Comparison of ENCODE assay signal across 22 mouse cellular contexts in genomic region chr15:67386896-67387295, GRCm38 (mm10).
DNase-seq lines count a peak whose midpoint lies in the region; ATAC-seq lines count a peak whose summit lies in the region.
"Had no signal": no experiment of that assay in that cellular context is flagged by ENCODE, and none has a peak within 500 bp of the region (broad histone marks: within the 10 kb centered on the region; RNA-seq: fewer than 3 reads in every experiment).

No protein-coding gene starts in this region.

- no peak for DNase-seq in cerebellum, adult 18-20 months
- DNase-seq in midbrain, embryonic 10.5 days (ENCODE audit: low spot score): no peak
- DNase-seq: adrenal gland, adult 2 months; adrenal gland, postnatal 10 days; adrenal gland, postnatal 25 days; cerebellum, adult 11 months; cerebellum, adult 2 months; cerebellum, adult 9-10 months; cerebellum, postnatal 10 days; cerebellum, postnatal 25 days; embryo, embryonic 11 days had no signal

- H3K27me3 ChIP-seq in kidney, embryonic 14.5 days (ENCODE audit: control insufficient read depth, insufficient read depth, low read length): no peaks in the 10 kb centered on the region
- no peaks in the 10 kb centered on the region for H3K27me3 ChIP-seq in midbrain, embryonic 10.5 days (ENCODE audit: low read depth, poor library complexity, severe bottlenecking)
- H3K27me3 ChIP-seq: embryonic facial prominence, embryonic 13.5 days; embryonic facial prominence, embryonic 15.5 days; forebrain, embryonic 12.5 days had no signal

- no peaks in the 10 kb centered on the region for H3K36me3 ChIP-seq in kidney, embryonic 14.5 days (ENCODE audit: control insufficient read depth, insufficient read depth, low read length)
- H3K36me3 ChIP-seq in midbrain, embryonic 10.5 days: no peaks in the 10 kb centered on the region
- H3K36me3 ChIP-seq: embryonic facial prominence, embryonic 13.5 days; embryonic facial prominence, embryonic 15.5 days; forebrain, embryonic 10.5 days; forebrain, embryonic 12.5 days had no signal

- no peak overlapping the region for H3K27ac ChIP-seq in kidney, embryonic 14.5 days (ENCODE audit: low read depth, low read length)
- no peak overlapping the region for H3K27ac ChIP-seq in midbrain, embryonic 10.5 days (replicated peaks)
- H3K27ac ChIP-seq: embryonic facial prominence, embryonic 13.5 days; embryonic facial prominence, embryonic 15.5 days; forebrain, embryonic 10.5 days; forebrain, embryonic 12.5 days had no signal

- H3K4me2 ChIP-seq in kidney, embryonic 14.5 days (replicated peaks; ENCODE audit: low read depth, low read length): no peak overlapping the region
- H3K4me2 ChIP-seq: embryonic facial prominence, embryonic 13.5 days; embryonic facial prominence, embryonic 15.5 days; forebrain, embryonic 12.5 days had no signal

- H3K4me3 ChIP-seq in kidney, embryonic 14.5 days (ENCODE audit: low read length): no peak overlapping the region
- H3K4me3 ChIP-seq in midbrain, embryonic 10.5 days: no peak overlapping the region
- H3K4me3 ChIP-seq: embryonic facial prominence, embryonic 13.5 days; embryonic facial prominence, embryonic 15.5 days; erythroblast, embryonic 14.5 days; forebrain, embryonic 10.5 days; forebrain, embryonic 12.5 days had no signal

- peak; percentile 63; the same call in 1 of the 2 replicates for ATAC-seq in common myeloid progenitor, adult 5-6 weeks (replicated peaks; ENCODE audit: low read depth, poor library complexity, severe bottlenecking)
- peak; percentile 75 for ATAC-seq in granulocyte monocyte progenitor cell, adult 5-6 weeks (replicated peaks; ENCODE audit: poor library complexity, severe bottlenecking)
- peak; percentile 48 for ATAC-seq in megakaryocyte progenitor cell, adult 5-6 weeks (replicated peaks; ENCODE audit: poor library complexity)
- no peak for ATAC-seq in kidney, embryonic 14.5 days (ENCODE audit: low FRiP score, low TSS enrichment)
- ATAC-seq: forebrain, embryonic 14.5 days; forebrain, embryonic 16.5 days had no signal

- H3K4me1 ChIP-seq in kidney, embryonic 14.5 days (ENCODE audit: control insufficient read depth, insufficient read depth, low read length): no peaks in the 10 kb centered on the region
- H3K4me1 ChIP-seq in midbrain, embryonic 10.5 days: no peaks in the 10 kb centered on the region
- H3K4me1 ChIP-seq: embryonic facial prominence, embryonic 13.5 days; embryonic facial prominence, embryonic 15.5 days; forebrain, embryonic 10.5 days; forebrain, embryonic 12.5 days had no signal

- no peaks in the 10 kb centered on the region for H3K9me3 ChIP-seq in kidney, embryonic 14.5 days (ENCODE audit: control insufficient read depth, low read length)
- no peaks in the 10 kb centered on the region for H3K9me3 ChIP-seq in midbrain, embryonic 10.5 days (replicated peaks)
- H3K9me3 ChIP-seq: embryonic facial prominence, embryonic 13.5 days; embryonic facial prominence, embryonic 15.5 days; forebrain, embryonic 10.5 days; forebrain, embryonic 12.5 days had no signal

- H3K9ac ChIP-seq in kidney, embryonic 14.5 days (ENCODE audit: low read depth, low read length): no peak overlapping the region
- H3K9ac ChIP-seq: embryonic facial prominence, embryonic 13.5 days; embryonic facial prominence, embryonic 15.5 days; forebrain, embryonic 12.5 days had no signal
